Mouse (Mus musculus) lung, embryonic 16.5 days (tissue): Measurements from ENCODE around the gene Tlr13. TPM values are rescaled to one million over a fixed set of nuclear protein-coding genes. Genes with fewer than 3 reads are reported as not detected.

Source experiments
- ATAC-seq: fragments of 200-750 bp; cut with Nextera tagmentation; 2 replicates; pipeline ENCODE4 v1.8.0; 2017; ENCODE audit warnings: low read depth, mild to moderate bottlenecking, moderate library complexity
- H3K27ac ChIP-seq: fragments of 300-500 bp; sonication (generic); 2 replicates; pipeline ENCODE4 v1.5.1; 2014; ENCODE audit warnings: mild to moderate bottlenecking, control low read depth, low read length
- H3K27me3 ChIP-seq: fragments of 300-500 bp; sonication (generic); 2 replicates; pipeline ENCODE4 v1.6.1; 2014; ENCODE audit warnings: low read depth, low read length, mixed read lengths; ENCODE audit not compliant: control insufficient read depth, insufficient read depth
- H3K36me3 ChIP-seq: fragments of 300-500 bp; sonication (generic); 2 replicates; pipeline ENCODE4 v1.6.1; 2014; ENCODE audit warnings: low read length; ENCODE audit not compliant: control insufficient read depth, insufficient read depth
- H3K4me1 ChIP-seq: fragments of 300-500 bp; sonication (generic); replicated peaks from 2 replicates; pipeline ENCODE4 v1.6.1; 2014; ENCODE audit warnings: low read length, mixed read lengths; ENCODE audit not compliant: control insufficient read depth, insufficient read depth
- H3K4me2 ChIP-seq: fragments of 300-500 bp; sonication (generic); 2 replicates; pipeline ENCODE4 v1.6.1; 2014; ENCODE audit warnings: low read depth, low read length, control low read depth
- H3K4me3 ChIP-seq: fragments of 300-500 bp; sonication (generic); 2 replicates; pipeline ENCODE4 v1.5.1; 2014; ENCODE audit warnings: mild to moderate bottlenecking, low read length, control low read depth
- H3K9ac ChIP-seq: fragments of 300-500 bp; sonication (generic); 2 replicates; pipeline ENCODE4 v1.6.1; 2014; ENCODE audit warnings: low read length, control low read depth
- H3K9me3 ChIP-seq: fragments of 300-500 bp; sonication (generic); 2 replicates; pipeline ENCODE4 v1.6.1; 2016; ENCODE audit warnings: low read length; ENCODE audit not compliant: control insufficient read depth
- WGBS: fragments of 180-500 bp; shearing (Covaris S2); extraction: QIAGEN DNeasy Blood & Tissue Kit; methylation state at CpG from one replicate; pipeline ENCODE4 v1.1.7; 2014; 5-methylcytosine and 5-hydroxymethylcytosine counted together
- polyA plus RNA-seq: library from polyadenylated mRNA; unstranded; fragments of >200 nt; fragmentation: Nextera tagmentation; extraction: Ambion mirVana; gene quantifications from 2 replicates; pipeline ENCODE4 v1.2.1, GENCODE M21; 2015

Gene Tlr13
- polyA plus RNA-seq, 1 experiment from 2014 or later = 1.2 TPM

DNA sequence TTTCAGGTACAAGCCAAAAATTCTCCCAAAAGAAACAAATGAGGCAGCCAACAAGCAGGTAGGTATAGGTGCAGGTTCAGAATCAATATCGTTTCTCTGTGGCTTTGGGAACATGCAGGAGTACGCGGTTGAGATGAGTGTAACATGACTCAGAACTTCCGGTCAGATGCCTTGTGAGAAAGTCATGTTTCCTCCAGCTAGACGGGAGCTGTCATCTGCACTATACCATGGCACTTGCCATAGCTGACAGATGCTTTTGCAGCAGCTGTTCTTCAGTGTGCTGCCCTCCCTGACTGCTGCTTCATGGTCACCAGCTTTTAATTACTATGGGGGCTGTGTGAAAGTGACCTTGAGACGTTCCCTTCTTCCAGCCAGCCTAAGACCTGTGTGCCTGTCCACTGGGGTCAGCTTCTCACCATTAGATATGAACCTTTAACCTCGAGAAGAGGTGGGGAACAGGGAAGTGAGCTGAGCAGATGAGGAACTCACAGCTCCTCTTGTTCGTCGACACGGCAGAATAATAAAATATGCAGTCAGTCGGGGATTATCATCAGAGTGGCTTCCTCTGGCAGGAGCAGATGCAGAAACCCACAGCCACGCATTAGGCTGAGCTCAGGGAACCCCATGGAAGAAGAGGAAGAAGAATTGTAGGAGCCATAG, 7.0 kb upstream of the Tlr13 start:
- H3K36me3 ChIP-seq = no peaks in the 10 kb centered on the region
- no peaks in the 10 kb centered on the region for H3K4me1 ChIP-seq
- H3K27ac ChIP-seq = no peak overlapping the region
- no peak overlapping the region for H3K9ac ChIP-seq
- no peak overlapping the region for H3K4me2 ChIP-seq
- H3K9me3 ChIP-seq = no peaks in the 10 kb centered on the region
- H3K4me3 ChIP-seq = no peak overlapping the region
- WGBS = 50% methylated on average over 12 of the region's 12 CpGs
- no peak for ATAC-seq
- no peaks in the 10 kb centered on the region; the same call in 1 of the 2 replicates for H3K27me3 ChIP-seq

DNA sequence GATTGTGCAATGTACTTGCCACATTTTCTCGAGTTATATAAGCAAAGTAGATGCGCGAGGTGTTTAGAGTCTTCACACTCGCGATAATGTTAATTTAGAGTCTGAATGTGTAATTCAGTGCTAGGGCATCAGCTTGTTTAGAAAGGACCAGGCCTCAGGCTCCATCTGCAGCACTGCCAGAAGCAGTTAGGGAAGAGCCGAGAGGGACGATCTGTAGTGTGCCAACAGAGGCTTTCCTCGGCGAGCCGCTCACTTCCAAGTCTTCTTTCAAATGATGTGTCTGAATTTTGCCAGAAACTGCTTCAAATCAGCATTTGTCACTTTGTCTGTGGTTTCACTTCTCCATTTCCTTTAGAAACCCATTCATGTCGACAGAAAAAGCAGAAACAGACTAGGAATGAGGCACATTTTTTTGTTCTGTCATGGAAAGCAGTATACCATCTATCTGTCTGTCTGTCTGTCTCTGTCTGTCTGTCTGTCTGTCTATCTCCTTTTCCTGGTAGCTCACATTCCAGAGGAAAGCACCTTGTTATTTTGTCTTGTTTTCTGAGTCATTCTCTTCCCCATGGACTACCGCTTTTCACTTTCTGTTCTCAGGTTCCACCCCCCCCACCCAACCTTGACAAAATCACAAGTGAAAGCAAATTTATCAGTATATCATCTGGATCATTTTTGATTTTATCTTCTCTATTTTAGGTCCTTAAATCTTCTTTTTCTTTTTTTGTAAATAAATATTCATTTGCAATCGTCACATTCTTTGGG, 3.5 kb upstream of the Tlr13 start:
- no peaks in the 10 kb centered on the region for H3K27me3 ChIP-seq
- H3K27ac ChIP-seq = no peak overlapping the region
- H3K9me3 ChIP-seq = no peaks in the 10 kb centered on the region
- H3K9ac ChIP-seq = no peak overlapping the region
- 79% methylated on average over 13 of the region's 13 CpGs for WGBS
- H3K36me3 ChIP-seq = no peaks in the 10 kb centered on the region
- H3K4me1 ChIP-seq = no peaks in the 10 kb centered on the region
- H3K4me2 ChIP-seq = no peak overlapping the region
- no peak for ATAC-seq
- H3K4me3 ChIP-seq = no peak overlapping the region

DNA sequence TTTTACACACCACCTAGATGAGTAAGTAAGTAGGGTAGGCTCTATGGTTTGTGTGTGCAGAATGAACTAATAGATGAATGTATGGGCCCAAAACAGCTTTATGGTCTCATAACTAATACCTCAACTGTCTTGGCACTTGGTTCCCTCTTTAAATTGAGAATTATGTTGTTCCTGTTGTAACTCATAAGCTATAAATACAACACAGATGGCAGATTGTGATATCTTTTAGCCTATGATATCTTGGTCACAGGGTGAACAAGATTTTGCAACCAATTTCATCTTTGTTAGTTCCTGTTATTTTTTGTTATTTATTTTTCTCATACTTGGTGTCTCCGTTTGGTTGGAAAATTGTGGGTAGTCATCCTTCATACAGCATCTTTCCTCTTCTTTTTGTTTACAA, 5.2 kb downstream of the Tlr13 start:
- 65% methylated on average over 1 of the region's 1 CpGs for WGBS
- ATAC-seq = no peak
- H3K4me1 ChIP-seq = no peaks in the 10 kb centered on the region

DNA sequence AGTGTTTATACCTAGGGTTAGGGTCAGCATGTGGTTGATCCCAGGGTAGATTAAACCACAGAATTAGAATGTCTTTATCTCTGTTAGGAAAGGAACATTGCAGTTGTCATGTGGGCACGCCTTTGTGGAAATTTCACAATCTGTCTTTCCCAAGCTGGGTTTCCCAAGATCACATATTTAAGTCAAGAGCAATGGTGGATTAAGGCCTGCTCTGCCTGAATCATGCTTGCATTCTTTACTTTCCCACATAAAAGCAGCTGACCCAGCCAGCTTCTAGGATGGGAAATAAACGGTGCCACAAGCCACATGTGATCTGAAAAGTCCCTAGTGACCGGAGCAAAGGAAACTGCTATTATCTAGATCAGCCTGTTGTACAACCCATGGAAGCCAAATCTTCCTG, 6.5 kb downstream of the Tlr13 start:
- WGBS = 81% methylated on average over 3 of the region's 3 CpGs
- Histone ChIP-seq H3K36me3 (no peaks in the 10 kb centered on the region), H3K9me3 (no peaks in the 10 kb centered on the region), H3K4me1 (no peaks in the 10 kb centered on the region), H3K4me3 (no peak overlapping the region), H3K9ac (no peak overlapping the region), H3K27me3 (no peaks in the 10 kb centered on the region; the same call in 1 of the 2 replicates), H3K27ac (no peak overlapping the region), H3K4me2 (no peak overlapping the region)
- ATAC-seq = no peak

More for the DNA sequence above, 5.2 kb downstream of the Tlr13 start:
- H3K27ac ChIP-seq = no peak overlapping the region
- H3K4me3 ChIP-seq = no peak overlapping the region
- no peaks in the 10 kb centered on the region; the same call in 1 of the 2 replicates for H3K27me3 ChIP-seq
- H3K9ac ChIP-seq = no peak overlapping the region
- no peaks in the 10 kb centered on the region for H3K9me3 ChIP-seq
- H3K4me2 ChIP-seq = no peak overlapping the region
- no peaks in the 10 kb centered on the region for H3K36me3 ChIP-seq

DNA sequence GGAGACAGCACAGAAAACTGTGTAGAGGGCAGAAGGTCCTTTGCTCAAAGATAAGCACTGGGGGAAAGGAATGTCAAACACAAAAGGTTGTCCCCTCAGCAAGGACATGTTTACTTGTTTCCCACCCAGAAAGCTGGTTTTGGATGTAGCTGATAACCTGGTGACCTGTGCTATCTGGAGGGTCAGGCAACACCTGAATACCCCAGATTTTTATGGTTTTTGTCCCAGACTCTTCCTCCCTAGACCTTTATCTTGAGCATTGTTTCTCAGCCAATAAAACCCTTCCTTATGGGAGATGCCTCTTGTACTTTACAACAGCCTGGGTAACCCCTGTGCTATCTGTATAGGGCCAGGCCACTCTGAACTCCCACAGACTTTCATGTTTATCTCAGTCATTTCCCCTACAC, 11.2 kb downstream of the Tlr13 start:
- Histone ChIP-seq H3K27me3 (peaks cover 5% of the 10 kb centered on the region), H3K9me3 (no peaks in the 10 kb centered on the region), H3K4me1 (no peaks in the 10 kb centered on the region), H3K27ac (no peak overlapping the region), H3K36me3 (no peaks in the 10 kb centered on the region), H3K9ac (no peak overlapping the region), H3K4me3 (no peak overlapping the region), H3K4me2 (no peak overlapping the region)
- no peak for ATAC-seq

DNA sequence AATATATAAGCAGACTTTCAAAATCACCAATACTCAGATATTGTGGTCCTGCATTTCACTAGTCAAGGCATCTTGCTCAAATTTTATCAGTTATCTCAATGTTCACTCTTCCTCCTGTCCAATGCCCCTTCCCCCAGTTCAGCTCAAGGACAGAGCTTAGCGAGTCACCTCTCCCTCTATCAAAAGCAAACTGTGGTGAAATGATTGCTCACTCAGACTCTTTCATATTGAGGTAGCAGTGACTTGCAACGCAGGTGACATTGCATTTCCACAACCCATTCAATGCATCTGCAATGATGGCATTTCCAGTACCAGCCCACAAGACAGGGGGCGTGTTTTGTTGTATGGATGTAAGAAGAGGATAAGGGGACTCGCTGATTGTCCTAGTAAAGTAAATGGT, 12.9 kb downstream of the Tlr13 start:
- ATAC-seq = no peak
- H3K4me1 ChIP-seq = no peaks in the 10 kb centered on the region
- no peaks in the 10 kb centered on the region for H3K9me3 ChIP-seq
- H3K27ac ChIP-seq = no peak overlapping the region
- H3K4me2 ChIP-seq = no peak overlapping the region
- WGBS = 58% methylated on average over 4 of the region's 4 CpGs
- H3K27me3 ChIP-seq = peaks cover 5% of the 10 kb centered on the region
- H3K9ac ChIP-seq = no peak overlapping the region
- no peak overlapping the region for H3K4me3 ChIP-seq
- no peaks in the 10 kb centered on the region for H3K36me3 ChIP-seq

DNA sequence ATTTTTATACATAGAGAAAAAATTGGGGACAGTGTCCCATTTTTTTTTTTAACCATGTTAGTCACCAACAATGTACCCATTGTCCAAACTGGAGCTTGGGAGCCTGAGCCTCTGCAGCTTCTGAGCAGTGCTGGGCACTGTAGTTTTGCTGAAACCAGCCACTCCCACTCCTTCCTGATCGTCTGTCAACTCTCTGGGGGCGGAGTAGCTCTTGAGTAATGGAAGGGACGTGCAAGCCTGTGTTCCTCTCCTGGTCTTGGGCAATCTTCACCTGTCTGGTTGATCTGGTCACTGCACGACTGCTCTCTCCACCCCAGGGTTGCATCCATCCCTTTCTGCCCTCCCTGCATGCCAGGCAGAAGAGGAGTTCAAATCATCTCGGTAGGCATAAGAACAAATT, 21.0 kb downstream of the Tlr13 start:
- Histone ChIP-seq H3K27ac (no peak overlapping the region), H3K9ac (no peak overlapping the region), H3K9me3 (no peaks in the 10 kb centered on the region), H3K36me3 (no peaks in the 10 kb centered on the region), H3K27me3 (no peaks in the 10 kb centered on the region), H3K4me3 (no peak overlapping the region), H3K4me2 (no peak overlapping the region), H3K4me1 (0 out of 2 replicates have a peak, but pooled peaks cover 3% of the 10 kb centered on the region)
- WGBS = 33% methylated on average over 5 of the region's 5 CpGs
- peak; percentile 84 for ATAC-seq

DNA sequence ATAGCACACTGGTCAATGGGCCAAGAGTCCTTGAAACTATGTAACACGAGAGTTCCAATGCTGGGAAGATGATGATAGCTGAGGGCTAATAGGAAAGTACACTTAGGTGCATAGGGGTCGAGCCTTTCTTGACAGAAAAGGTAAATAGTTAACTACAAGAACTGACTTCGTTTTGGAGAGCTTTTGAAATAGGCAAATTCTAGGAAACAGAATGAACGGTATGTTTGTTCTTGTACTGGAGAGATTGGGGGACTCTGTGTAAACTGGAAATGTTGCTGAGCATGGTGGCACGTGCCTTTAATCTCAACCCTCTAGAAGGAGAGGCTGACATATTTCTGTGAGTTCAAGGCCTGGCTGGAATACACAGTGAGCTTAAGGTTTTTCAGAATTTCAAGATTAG, 21.6 kb downstream of the Tlr13 start:
- WGBS = 46% methylated on average over 5 of the region's 5 CpGs
- ATAC-seq = peak; percentile 74
- no peaks in the 10 kb centered on the region for H3K9me3 ChIP-seq
- H3K27ac ChIP-seq = no peak overlapping the region
- 0 out of 2 replicates have a peak, but pooled peaks cover 3% of the 10 kb centered on the region for H3K4me1 ChIP-seq
- no peak overlapping the region for H3K4me3 ChIP-seq
- no peaks in the 10 kb centered on the region for H3K27me3 ChIP-seq
- no peaks in the 10 kb centered on the region for H3K36me3 ChIP-seq
- no peak overlapping the region for H3K4me2 ChIP-seq
- no peak overlapping the region for H3K9ac ChIP-seq

DNA sequence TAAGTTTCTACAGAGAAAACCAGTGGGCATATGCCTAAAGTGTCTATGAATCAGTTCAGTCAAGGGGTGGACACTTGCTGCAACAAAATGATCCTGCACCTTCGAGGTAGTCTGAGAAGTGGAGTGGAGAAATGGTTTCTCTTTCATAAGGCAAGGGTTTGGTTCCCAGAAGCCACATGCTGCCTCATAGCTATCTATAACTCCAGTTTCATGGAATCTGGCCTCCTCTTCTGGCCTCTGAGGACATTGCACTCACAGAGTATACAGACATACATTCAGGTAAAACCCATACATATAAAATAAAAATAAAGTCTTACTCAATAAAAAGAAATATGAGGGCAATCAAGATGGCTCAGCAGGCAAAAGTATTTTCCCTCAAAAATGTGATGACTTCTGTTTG, 22.1 kb downstream of the Tlr13 start:
- no peak for ATAC-seq
- H3K9me3 ChIP-seq = no peaks in the 10 kb centered on the region
- H3K36me3 ChIP-seq = no peaks in the 10 kb centered on the region
- H3K4me2 ChIP-seq = no peak overlapping the region
- no peak overlapping the region for H3K4me3 ChIP-seq
- no peak overlapping the region for H3K27ac ChIP-seq
- WGBS = 40% methylated on average over 1 of the region's 1 CpGs
- H3K9ac ChIP-seq = no peak overlapping the region
- H3K27me3 ChIP-seq = no peaks in the 10 kb centered on the region
- H3K4me1 ChIP-seq = 0 out of 2 replicates have a peak, but pooled peaks cover 3% of the 10 kb centered on the region
